Mouse (Mus musculus) E14TG2a.4 (cell line): Measurements from ENCODE around the gene Ppm1h.

Experiments
- CTCF ChIP-seq: conservative IDR thresholded peaks from 2 replicates; pipeline ENCODE4 v1.5.1; 2014; ENCODE audit warnings: low read length
- NANOG ChIP-seq: IDR thresholded peaks from 2 replicates; pipeline ENCODE4 v1.6.1; 2014; ENCODE audit warnings: borderline replicate concordance, low read length, mixed read lengths
- POU5F1 ChIP-seq: IDR thresholded peaks from 2 replicates; pipeline ENCODE4 v1.6.1; 2014; ENCODE audit warnings: low read length, borderline replicate concordance

GRCm38 (mm10) chr10:122846476-122846875 is 167.9 kb downstream of the Ppm1h start:
- TF ChIP-seq CTCF: no peak
- TF ChIP-seq NANOG: no peak
- TF ChIP-seq POU5F1: no peak
